Mouse (Mus musculus): ENCODE results near the gene Selp.

Selp gene

DNA sequence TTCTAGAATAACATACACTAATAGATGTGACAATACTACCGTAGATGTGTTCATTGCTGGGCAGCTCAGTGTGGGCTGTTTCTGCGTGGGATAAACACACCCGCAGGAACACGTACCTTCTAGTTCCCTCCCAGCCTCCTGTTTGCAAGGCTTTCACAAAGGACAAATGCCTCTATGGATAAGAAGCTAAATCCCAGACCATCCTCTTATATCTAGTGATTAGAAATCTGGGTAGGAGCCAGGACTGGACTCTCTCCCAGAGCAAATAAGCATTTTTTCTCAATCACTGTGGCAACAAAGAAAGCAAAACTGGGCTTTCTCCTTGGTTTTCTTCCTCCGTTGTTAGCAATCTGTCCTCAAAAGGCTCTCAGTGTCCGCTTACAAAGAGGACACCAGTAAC, 63.4 kb downstream of the Selp start:
- no peak for DNase-seq (ENCODE audit: low read depth)

DNA sequence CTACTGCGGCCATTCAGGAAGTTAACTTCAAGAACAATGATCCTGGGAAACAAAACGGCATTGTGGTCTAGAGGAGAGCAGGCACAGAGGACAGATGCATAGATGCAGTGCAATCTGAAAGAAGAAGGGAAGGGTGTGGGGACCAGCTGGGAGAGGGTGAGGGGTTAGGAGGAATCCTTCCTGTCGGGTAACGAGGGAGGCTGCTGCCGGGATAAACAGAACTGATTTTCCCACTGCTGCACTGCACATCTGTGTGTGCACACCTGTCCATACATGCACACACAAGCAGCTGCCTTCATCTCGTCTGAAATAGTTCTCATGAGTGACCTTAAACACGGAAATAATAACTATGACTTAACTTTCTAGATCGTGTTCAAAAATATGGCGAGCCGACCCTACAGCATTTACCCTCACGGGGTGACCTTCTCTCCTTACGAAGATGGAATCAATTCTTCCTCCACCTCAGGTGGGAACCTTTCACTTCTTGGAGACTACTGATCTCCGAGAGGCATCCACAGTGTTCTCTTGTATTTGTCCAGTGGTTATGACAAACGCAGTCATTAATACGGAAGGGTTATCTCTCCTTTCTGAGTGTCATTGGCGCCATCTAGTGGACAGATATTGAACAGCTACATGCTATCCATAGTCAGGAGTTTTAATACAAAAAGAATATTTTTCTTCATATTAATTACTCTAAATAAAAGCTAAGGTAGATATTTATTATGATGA, 69.2 kb downstream of the Selp start:
- DNase-seq (ENCODE audit: low read depth): peak; percentile 18

DNA sequence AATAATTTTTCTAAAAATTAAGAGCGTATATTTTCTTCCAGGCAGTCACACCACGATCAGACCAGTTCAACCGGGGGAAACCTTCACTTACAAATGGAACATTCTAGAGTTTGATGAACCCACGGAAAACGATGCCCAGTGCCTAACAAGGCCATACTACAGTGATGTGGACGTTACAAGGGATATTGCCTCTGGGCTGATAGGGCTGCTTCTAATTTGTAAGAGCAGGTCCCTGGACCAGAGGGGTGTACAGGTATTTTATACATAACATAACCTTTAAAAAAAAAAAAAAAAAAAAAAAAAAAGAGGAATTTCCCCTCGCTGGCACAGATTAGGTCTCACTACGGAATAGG, 69.8 kb downstream of the Selp start:
- DNase-seq (ENCODE audit: low read depth): no peak

DNA sequence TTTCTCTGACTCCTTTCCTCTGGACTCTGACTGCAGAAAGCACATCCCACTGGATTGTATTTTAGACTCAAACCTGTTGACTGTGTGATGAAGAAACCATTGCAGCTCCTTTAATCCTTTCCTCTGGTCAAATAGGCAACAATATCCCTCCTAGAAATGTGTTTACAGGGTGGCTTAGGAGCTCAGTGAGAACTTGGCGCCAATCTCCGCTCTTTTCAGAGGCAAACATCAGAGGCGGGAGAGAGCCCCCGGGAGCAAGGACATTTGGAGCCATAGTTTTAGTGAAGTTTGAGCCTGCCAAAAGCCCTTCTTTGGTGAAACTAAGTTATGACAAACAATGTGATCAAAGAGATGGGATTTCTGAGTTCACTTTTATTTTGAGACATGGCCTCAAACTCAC, 70.3 kb downstream of the Selp start:
- no peak for DNase-seq (ENCODE audit: low read depth)

DNA sequence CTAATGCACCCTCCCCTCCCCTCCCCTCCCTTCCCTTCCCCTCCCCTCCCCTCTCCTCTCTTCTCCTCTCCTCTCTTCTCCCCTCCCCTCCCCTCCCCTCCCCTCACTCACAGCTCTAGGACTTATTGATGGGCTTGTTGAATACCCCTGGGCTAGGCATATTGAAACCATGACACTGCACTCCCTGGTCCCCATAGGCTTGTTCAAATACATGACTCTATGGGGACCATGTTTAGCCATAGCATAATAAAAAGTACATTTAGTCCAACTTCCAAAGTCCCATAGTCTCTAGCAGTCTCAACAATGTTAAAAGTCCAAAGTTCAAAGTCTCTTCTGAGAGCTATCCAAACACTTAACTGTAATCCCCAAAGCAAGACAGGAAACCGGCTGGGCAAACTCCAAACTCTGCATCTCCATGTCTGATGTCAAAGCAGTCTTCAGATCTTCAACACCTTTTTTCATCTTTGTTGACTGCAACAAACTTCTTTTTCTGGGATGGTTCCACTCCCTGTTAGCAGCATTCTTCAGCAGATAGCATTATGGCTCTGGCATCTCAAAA, 72.0 kb downstream of the Selp start:
- DNase-seq (ENCODE audit: low read depth): no peak

DNA sequence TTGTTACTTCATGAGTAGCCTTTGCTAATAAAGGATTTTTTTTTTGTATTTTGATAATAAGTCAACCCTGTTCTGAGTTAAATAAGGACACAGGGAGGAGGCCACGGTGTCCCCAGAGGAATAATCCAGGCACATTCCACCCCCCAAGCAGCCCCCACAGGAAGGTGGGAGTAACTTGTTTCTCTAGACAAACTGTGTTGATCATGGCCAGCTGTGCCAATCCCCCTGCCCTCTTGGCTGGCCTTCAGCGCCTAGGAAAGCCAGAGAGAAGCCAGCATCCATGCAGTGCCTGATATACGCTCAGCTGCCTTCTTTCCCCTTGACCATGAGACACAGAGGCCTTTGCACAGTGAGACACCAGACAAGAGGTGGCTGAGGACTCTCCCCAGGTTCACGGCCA, 84.5 kb downstream of the Selp start:
- no peak for DNase-seq (ENCODE audit: low read depth)
